Mouse (Mus musculus): ENCODE data around the gene Gemin8. TPM values are rescaled to one million over a fixed set of nuclear protein-coding genes. Genes with fewer than 3 reads are reported as not detected.

The Gemin8 gene
- total RNA-seq, 2 experiments from 2014 or later: 2.2 to 11.7 TPM

DNA sequence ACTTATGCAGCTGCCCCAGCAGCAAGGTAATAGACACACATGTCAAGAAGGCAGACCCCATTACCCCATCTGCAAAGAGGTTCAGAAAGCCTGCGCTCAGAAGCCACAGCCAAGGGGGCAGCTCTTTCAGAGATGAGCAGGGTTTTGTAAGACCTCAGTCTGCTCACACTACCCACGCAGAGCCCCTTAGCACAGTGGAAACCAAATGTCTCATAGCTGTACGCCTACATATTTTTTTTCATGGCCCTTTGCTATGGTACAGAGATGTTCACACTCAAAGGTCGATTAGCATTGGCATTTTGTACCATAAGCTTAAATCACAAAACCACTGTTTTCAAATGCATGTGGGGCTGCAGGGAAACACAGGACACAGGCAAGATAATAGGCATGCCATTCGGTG is 56.6 kb downstream of the Gemin8 start:
- ATAC-seq (replicated peaks; ENCODE audit: low FRiP score, poor library complexity, severe bottlenecking): no peak

DNA sequence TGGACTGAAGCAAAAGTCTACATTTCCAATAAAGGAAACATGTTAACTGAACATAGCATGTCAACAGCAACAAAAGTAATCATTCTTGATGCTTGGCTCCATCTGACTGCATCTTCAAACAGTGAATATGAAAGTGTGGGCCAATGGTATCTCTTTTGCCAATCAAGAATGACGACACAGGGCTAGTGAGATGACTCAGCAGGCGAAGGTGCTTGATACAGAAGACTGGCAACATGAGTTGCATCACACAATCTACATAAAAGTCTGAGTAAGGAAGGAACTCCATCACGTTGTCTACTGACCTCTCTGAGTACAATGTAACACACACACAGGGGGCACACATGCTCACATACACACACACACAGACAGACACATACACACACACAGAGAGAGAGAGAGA is 59.5 kb downstream of the Gemin8 start:
- ATAC-seq (replicated peaks; ENCODE audit: low FRiP score, poor library complexity, severe bottlenecking): no peak

DNA sequence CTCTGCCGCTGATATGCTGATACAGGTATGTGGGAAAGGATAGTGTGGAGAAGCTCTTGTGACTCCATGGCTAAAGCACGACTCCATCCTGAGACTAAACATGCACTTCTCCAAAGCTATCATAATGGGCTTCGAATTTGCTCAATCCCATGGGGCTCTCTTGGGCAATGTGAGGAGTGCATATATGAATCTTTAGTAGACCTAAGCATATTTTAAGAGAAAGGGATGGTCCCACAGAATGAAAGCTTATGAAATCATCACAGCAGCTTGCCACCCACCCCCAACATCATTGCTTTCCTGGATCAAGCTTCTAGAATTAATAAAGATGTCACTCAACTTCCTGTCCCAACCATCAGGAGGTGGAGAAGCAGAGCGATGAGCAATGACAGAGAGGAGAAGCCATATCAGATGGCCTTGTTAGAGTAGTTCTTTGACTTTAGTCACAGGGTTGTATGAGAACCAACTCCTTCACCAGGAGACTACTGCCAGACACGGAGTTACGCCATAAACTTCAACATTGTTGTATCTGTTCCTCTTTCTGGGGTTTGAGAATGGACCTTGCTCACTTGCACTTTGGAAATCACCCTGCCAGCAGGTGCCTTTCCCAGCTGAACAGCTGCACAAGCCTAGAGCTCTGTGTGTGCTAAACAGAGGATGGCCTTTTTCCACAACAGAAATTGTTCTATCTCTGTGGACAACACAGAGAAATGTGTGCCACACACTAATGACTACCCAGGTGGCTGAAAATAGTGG is 60.4 kb downstream of the Gemin8 start:
- no peak for ATAC-seq (replicated peaks; ENCODE audit: low FRiP score, poor library complexity, severe bottlenecking)

DNA sequence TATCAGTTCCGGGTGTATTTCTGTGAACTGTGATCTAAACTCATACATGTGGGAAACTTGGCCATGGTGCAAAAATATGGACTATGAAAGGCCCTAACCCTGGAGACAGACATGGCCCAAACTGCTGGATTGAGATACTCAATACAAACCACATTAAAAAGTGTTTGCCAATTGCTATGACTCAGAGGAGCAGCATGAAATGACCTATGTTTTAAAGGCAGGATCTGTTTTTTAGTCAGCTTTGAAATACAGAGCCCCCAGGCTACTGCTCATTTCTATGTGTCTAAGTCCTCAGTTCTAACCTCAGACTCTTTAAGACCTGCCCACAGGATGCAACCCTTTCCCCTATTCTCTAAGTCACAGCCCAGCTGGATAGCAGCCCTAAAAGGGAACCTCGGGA is 65.9 kb downstream of the Gemin8 start:
- no peak for ATAC-seq (replicated peaks; ENCODE audit: low FRiP score, poor library complexity, severe bottlenecking)

DNA sequence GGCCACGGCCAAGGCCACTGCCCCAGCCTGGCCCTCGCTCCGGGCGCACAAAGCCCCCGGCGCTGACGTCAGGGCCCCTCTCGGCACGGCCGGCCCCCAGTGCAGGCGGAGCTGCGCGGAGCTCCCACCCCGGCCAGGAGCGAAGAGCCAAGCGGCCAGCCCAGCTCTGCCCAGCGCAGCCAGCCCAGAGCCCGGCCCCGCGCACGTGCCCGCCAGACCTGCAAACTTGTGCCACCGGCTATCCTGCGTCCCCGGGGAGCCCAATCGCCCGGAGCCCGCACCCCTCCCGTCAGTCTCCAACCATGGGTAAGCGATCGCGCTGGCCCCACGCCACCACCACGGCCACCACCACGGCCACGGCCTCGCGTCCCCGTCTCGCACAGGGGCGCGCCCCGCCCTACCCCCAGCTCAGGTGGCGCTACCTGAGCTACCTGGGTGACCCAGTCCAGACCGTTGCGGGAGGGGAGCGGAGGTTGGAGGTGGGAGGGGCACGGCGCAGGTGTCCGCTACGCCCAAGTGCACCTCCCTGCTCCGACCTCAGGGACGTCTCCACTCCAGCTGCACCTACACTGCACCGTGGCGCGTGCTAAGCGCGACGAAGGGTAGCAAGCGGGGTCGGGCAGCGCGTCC is 68.7 kb downstream of the Gemin8 start, which contains the start of gene Gpm6b:
TSS of gene Gpm6b (plus strand) at position 81 of the 630 bp plus-strand sequence.
- ATAC-seq (replicated peaks; ENCODE audit: low FRiP score, poor library complexity, severe bottlenecking): no peak

DNA sequence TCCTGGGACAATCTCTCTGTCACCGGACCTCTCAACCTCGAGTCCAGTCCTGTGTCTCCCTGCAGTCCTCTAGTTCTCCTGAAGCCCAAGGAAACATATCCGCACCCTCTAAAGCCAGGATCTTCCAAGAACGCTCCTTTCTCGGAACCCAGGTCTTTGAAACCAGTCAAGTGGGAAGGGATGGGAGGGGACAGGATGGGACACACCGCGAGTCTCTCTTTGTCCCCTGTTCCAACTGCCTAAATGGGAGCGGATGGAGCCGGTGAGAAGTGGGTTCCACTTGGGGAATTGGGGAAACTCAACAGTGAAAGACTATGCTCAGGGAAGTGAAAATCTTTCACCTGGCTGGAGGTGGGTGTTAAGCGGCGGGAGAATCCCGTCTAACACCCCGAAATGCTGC is 69.3 kb downstream of the Gemin8 start:
- ATAC-seq (replicated peaks; ENCODE audit: low FRiP score, poor library complexity, severe bottlenecking): no peak

Other genes with a start within 250 kb of the Gemin8 start
- not detected in 2 replicates for gene Gpm6b, start 68.5 kb downstream of the Gemin8 start, total RNA-seq (2015; ENCODE audit: low replicate concordance)
- 0.09 TPM in 1 of 2 replicates, not detected in the other for gene Gpm6b, start 68.5 kb downstream of the Gemin8 start, total RNA-seq (2017; ENCODE audit: low replicate concordance)

Measured in erythroblast, adult 5-6 weeks (primary cell).